Mouse (Mus musculus) C2C12 (cell line): ENCODE measurements around the gene Nln. TPM values are rescaled to one million over a fixed set of nuclear protein-coding genes. Genes with fewer than 3 reads are reported as not detected.

Source experiments
- H3K27me3 ChIP-seq: one replicate; pipeline ENCODE4 v1.6.1; 2011; ENCODE audit not compliant: control insufficient read depth, insufficient read depth, insufficient read length
- H3K36me3 ChIP-seq: one replicate; pipeline ENCODE4 v1.6.1; 2011; ENCODE audit not compliant: control insufficient read depth, insufficient read depth
- H3K4me3 ChIP-seq: one replicate; pipeline ENCODE4 v1.5.1; 2011; ENCODE audit warnings: mild to moderate bottlenecking, control low read depth; ENCODE audit not compliant: poor library complexity, insufficient read depth, severe bottlenecking
- H3K79me2 ChIP-seq: one replicate; pipeline ENCODE4 v1.6.1; 2011; ENCODE audit not compliant: control insufficient read depth, insufficient read depth
- H3K79me3 ChIP-seq: one replicate; pipeline ENCODE4 v1.6.1; 2011; ENCODE audit warnings: low read depth, control low read depth
- H3ac ChIP-seq: one replicate; pipeline ENCODE3; 2011; ENCODE audit warnings: low read depth; ENCODE audit not compliant: control insufficient read depth, insufficient read length
- CEBPB ChIP-seq: IDR thresholded peaks from one replicate; pipeline ENCODE4 v1.6.1; 2011; ENCODE audit warnings: low read depth, mild to moderate bottlenecking, control low read depth, moderate library complexity
- CTCF ChIP-seq: IDR thresholded peaks from one replicate; pipeline ENCODE4 v1.5.1; 2011; ENCODE audit not compliant: control insufficient read depth, insufficient read depth, insufficient read length
- FOSL1 ChIP-seq: IDR thresholded peaks from one replicate; pipeline ENCODE4 v1.8.0; 2011; ENCODE audit warnings: mild to moderate bottlenecking, low read length; ENCODE audit not compliant: poor library complexity, insufficient read depth, severe bottlenecking
- MAX ChIP-seq: IDR thresholded peaks from one replicate; pipeline ENCODE4 v1.6.1; 2011; ENCODE audit warnings: mild to moderate bottlenecking, control low read depth
- MYOD1 ChIP-seq: IDR thresholded peaks from one replicate; pipeline ENCODE4 v1.6.1; 2011; ENCODE audit warnings: low read depth; ENCODE audit not compliant: control insufficient read depth, insufficient read length
- MYOG ChIP-seq: IDR thresholded peaks from one replicate; pipeline ENCODE4 v1.6.1; 2011; ENCODE audit not compliant: control insufficient read depth, insufficient read length; ENCODE audit errors: extremely low read depth
- USF1 ChIP-seq: IDR thresholded peaks from one replicate; pipeline ENCODE4 v1.6.1; 2011; ENCODE audit warnings: low read depth, mild to moderate bottlenecking, control low read depth, moderate library complexity
- polyA plus RNA-seq: library from polyadenylated mRNA; unstranded; fragments of >200 nt; fragmentation: generic; extraction: Trizol; gene quantifications from one replicate; pipeline ENCODE4 v1.2.1, GENCODE M21; 2012; ENCODE audit warnings: missing spikeins

The Nln gene
- polyA plus RNA-seq, 1 experiment = 13.9 TPM

DNA sequence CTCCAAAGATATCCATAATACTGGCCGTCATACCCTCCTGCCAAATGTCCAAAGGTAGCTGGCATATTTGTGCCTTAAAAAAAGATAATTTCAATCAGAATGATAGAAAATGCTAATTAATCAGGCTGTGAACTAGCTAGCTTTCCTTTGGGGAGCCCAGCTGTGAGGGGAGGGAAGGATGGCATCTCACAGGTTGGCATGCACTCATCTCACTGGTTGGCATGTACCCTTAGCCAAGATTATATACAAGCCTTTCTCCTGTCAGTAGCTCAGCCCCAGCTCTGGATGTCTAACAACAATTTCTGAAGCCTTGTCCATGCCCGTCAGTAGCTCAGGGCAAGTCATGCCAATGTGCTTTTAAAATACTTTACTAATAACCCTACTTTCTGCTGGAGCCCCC lies 73.8 kb downstream of the Nln start:
- Histone ChIP-seq H3K79me3 (peaks cover 13% of the 10 kb centered on the region), H3K79me2 (peaks cover 11% of the 10 kb centered on the region), H3K36me3 (peaks cover 45% of the 10 kb centered on the region), H3K4me3 (no peak overlapping the region), H3K27me3 (no peaks in the 10 kb centered on the region), H3ac (no peak overlapping the region)
- TF ChIP-seq CEBPB (no peak), FOSL1 (no peak), CTCF (no peak), MAX (no peak), MYOD1 (no peak), USF1 (no peak)

GRCm38 (mm10) chr13:104034854-104035253 lies 74.6 kb downstream of the Nln start:
- TF ChIP-seq MYOG = no peak
- no peak for TF ChIP-seq CEBPB
- no peak for TF ChIP-seq MYOD1
- TF ChIP-seq FOSL1 = no peak
- no peak for TF ChIP-seq MAX
- TF ChIP-seq USF1 = no peak
- no peak for TF ChIP-seq CTCF
- H3K36me3 ChIP-seq = peaks cover 46% of the 10 kb centered on the region

GRCm38 (mm10) chr13:104032620-104033133 lies 76.7 kb downstream of the Nln start:
- H3K79me2 ChIP-seq = no peaks in the 10 kb centered on the region
- no peak overlapping the region for H3ac ChIP-seq
- peaks cover 49% of the 10 kb centered on the region for H3K36me3 ChIP-seq
- H3K79me3 ChIP-seq = peaks cover 2% of the 10 kb centered on the region
- TF ChIP-seq CEBPB (no peak), CTCF (no peak)
- H3K4me3 ChIP-seq = no peak overlapping the region
- no peaks in the 10 kb centered on the region for H3K27me3 ChIP-seq

More at GRCm38 (mm10) chr13:104034854-104035253, 74.6 kb downstream of the Nln start:
- H3K79me2 ChIP-seq = peaks cover 11% of the 10 kb centered on the region
- peaks cover 13% of the 10 kb centered on the region for H3K79me3 ChIP-seq
- H3ac ChIP-seq = no peak overlapping the region
- H3K27me3 ChIP-seq = no peaks in the 10 kb centered on the region
- no peak overlapping the region for H3K4me3 ChIP-seq

GRCm38 (mm10) chr13:104031821-104032331 lies 77.5 kb downstream of the Nln start:
- H3ac ChIP-seq = no peak overlapping the region
- peaks cover 2% of the 10 kb centered on the region for H3K79me3 ChIP-seq
- no peaks in the 10 kb centered on the region for H3K27me3 ChIP-seq
- peaks cover 53% of the 10 kb centered on the region for H3K36me3 ChIP-seq
- H3K79me2 ChIP-seq = no peaks in the 10 kb centered on the region
- no peak for TF ChIP-seq FOSL1
- TF ChIP-seq CEBPB = no peak
- no peak for TF ChIP-seq USF1
- no peak overlapping the region for H3K4me3 ChIP-seq

GRCm38 (mm10) chr13:104030956-104031355 lies 78.5 kb downstream of the Nln start:
- Histone ChIP-seq H3K36me3 (peaks cover 50% of the 10 kb centered on the region), H3K79me3 (peaks cover 2% of the 10 kb centered on the region), H3K4me3 (no peak overlapping the region), H3K27me3 (no peaks in the 10 kb centered on the region), H3ac (no peak overlapping the region), H3K79me2 (no peaks in the 10 kb centered on the region)
- TF ChIP-seq USF1 (no peak), CTCF (no peak), MYOG (no peak), CEBPB (no peak)

DNA sequence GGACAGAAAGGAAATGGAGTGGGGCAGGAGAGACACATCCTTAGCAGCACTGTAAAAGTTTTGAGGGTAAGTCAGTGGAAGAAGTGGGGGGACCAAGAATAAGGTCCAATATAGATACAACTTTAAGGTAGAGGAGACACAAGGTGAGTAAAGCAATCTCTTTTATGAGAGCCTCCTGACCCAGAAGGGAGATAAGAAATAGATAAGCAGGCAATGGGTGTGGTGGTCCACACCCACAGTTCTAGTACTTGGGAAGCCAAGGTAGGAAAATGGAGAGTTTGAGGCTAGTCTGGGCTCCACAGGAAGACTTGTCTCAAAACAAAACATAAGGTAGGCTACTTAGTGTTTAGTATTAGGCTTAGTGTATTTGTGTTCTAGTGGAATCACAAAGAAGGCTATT lies 79.9 kb downstream of the Nln start:
- peaks cover 36% of the 10 kb centered on the region for H3K36me3 ChIP-seq
- peaks cover 1% of the 10 kb centered on the region for H3K79me3 ChIP-seq
- H3ac ChIP-seq = no peak overlapping the region
- H3K79me2 ChIP-seq = no peaks in the 10 kb centered on the region
- no peaks in the 10 kb centered on the region for H3K27me3 ChIP-seq
- H3K4me3 ChIP-seq = no peak overlapping the region
- TF ChIP-seq CEBPB (no peak), USF1 (no peak), MYOG (no peak), MAX (no peak), FOSL1 (no peak), MYOD1 (no peak), CTCF (no peak)
